Mouse (Mus musculus) CH12.LX (cell line): ENCODE data around the gene Mrps17. TPM values are rescaled to one million over a fixed set of nuclear protein-coding genes. Genes with fewer than 3 reads are reported as not detected.

ENCODE experiments used
- DNase-seq: peaks from one replicate; pipeline ENCODE4 v3.0.0-alpha.2; 2013; ENCODE audit errors: extremely low read depth
- H3K27ac ChIP-seq: 2 replicates; pipeline ENCODE4 v1.5.1; 2012; ENCODE audit warnings: low read depth, mild to moderate bottlenecking, control low read depth, moderate library complexity; ENCODE audit not compliant: insufficient read depth
- H3K27me3 ChIP-seq: replicated peaks from 2 replicates; pipeline ENCODE3; 2012; ENCODE audit warnings: inconsistent platforms
- H3K36me3 ChIP-seq, 2 experiments: replicated peaks in 1 of 2; 2 replicates each; pipeline versions ENCODE3 to v1.6.1; 2012; ENCODE audit warnings: inconsistent platforms in 1 of 2, low read length in 1 of 2, mild to moderate bottlenecking in 1 of 2, mixed read lengths in 1 of 2, moderate library complexity in 1 of 2; ENCODE audit not compliant: control insufficient read depth in 1 of 2, insufficient read depth in 1 of 2
- H3K4me1 ChIP-seq, 2 experiments: 2 replicates each; pipeline ENCODE4 v1.6.1; 2012; ENCODE audit warnings: inconsistent platforms in 1 of 2, moderate library complexity in 1 of 2; ENCODE audit not compliant: insufficient read depth in 2 of 2, control insufficient read depth in 1 of 2
- H3K4me2 ChIP-seq: 2 replicates; pipeline ENCODE4 v1.6.1; 2012; ENCODE audit warnings: low read depth, mild to moderate bottlenecking, control low read depth; ENCODE audit not compliant: poor library complexity, insufficient read depth, severe bottlenecking
- H3K4me3 ChIP-seq, 3 experiments: fragments of 150-350 bp in 1 of 3; sonication (generic) in 1 of 3; replicated peaks in 1 of 3; 2 replicates each; pipeline versions ENCODE3 to v1.5.1; 2011 to 2012; ENCODE audit warnings: low read depth in 2 of 3, low read length in 2 of 3, mild to moderate bottlenecking in 2 of 3, moderate library complexity in 2 of 3, control low read depth in 1 of 3, improper control_type of control experiment in 1 of 3, inconsistent platforms in 1 of 3, mixed read lengths in 1 of 3; ENCODE audit not compliant: poor library complexity in 1 of 3
- H3K79me2 ChIP-seq: replicated peaks from 2 replicates; pipeline ENCODE4 v1.6.1; 2012; ENCODE audit warnings: mild to moderate bottlenecking, moderate library complexity; ENCODE audit not compliant: control insufficient read depth, poor library complexity, insufficient read depth, severe bottlenecking; ENCODE audit errors: extremely low read depth
- H3K9ac ChIP-seq: 2 replicates; pipeline ENCODE4 v1.6.1; 2012; ENCODE audit warnings: low read depth, mild to moderate bottlenecking, control low read depth, moderate library complexity; ENCODE audit not compliant: insufficient read depth
- H3K9me3 ChIP-seq: replicated peaks from 2 replicates; pipeline ENCODE3; 2012; ENCODE audit warnings: low read length, inconsistent platforms, mixed read lengths
- CHD2 ChIP-seq: IDR thresholded peaks from 2 replicates; pipeline ENCODE4 v1.6.1; 2011; ENCODE audit warnings: low read length, improper control_type of control experiment
- ELF1 ChIP-seq: IDR thresholded peaks from 2 replicates; pipeline ENCODE4 v1.6.1; 2014; ENCODE audit warnings: low read depth, mild to moderate bottlenecking, inconsistent platforms, low read length, improper control_type of control experiment
- EP300 ChIP-seq: IDR thresholded peaks from 2 replicates; pipeline ENCODE4 v1.6.1; 2011; ENCODE audit warnings: low read length, improper control_type of control experiment
- ETS1 ChIP-seq: conservative IDR thresholded peaks from 2 replicates; pipeline ENCODE4 v1.6.1; 2012; ENCODE audit warnings: low read depth, mild to moderate bottlenecking, inconsistent platforms, low read length, improper control_type of control experiment, moderate library complexity
- GABPA ChIP-seq: IDR thresholded peaks from 2 replicates; pipeline ENCODE4 v1.6.1; 2012; ENCODE audit warnings: low read depth, low read length, improper control_type of control experiment, inconsistent platforms; ENCODE audit not compliant: insufficient replicate concordance
- IRF4 ChIP-seq: IDR thresholded peaks from 2 replicates; pipeline ENCODE4 v1.6.1; 2014; ENCODE audit warnings: low read depth, mild to moderate bottlenecking, inconsistent platforms, low read length, improper control_type of control experiment
- MAFK ChIP-seq: IDR thresholded peaks from 2 replicates; pipeline ENCODE4 v1.6.1; 2011; ENCODE audit warnings: low read length, improper control_type of control experiment; ENCODE audit not compliant: insufficient replicate concordance
- NRF1 ChIP-seq: IDR thresholded peaks from 2 replicates; pipeline ENCODE4 v1.6.1; 2014; ENCODE audit warnings: low read depth, mild to moderate bottlenecking, inconsistent platforms, low read length, improper control_type of control experiment, moderate library complexity
- POLR2A ChIP-seq: IDR thresholded peaks from 2 replicates; pipeline ENCODE4 v1.6.1; 2011; ENCODE audit warnings: low read depth, mild to moderate bottlenecking, improper control_type of control experiment, low read length
- RCOR1 ChIP-seq: conservative IDR thresholded peaks from 2 replicates; pipeline ENCODE4 v1.6.1; 2012; ENCODE audit warnings: low read depth, mild to moderate bottlenecking, inconsistent platforms, low read length, improper control_type of control experiment
- SMC3 ChIP-seq: IDR thresholded peaks from 2 replicates; pipeline ENCODE4 v1.6.1; 2011; ENCODE audit warnings: low read depth, low read length, improper control_type of control experiment
- TBP ChIP-seq: conservative IDR thresholded peaks from 2 replicates; pipeline ENCODE4 v1.6.1; 2011; ENCODE audit warnings: low read depth, low read length, improper control_type of control experiment
- TCF12 ChIP-seq: IDR thresholded peaks from 2 replicates; pipeline ENCODE4 v1.6.1; 2014; ENCODE audit warnings: low read depth, mild to moderate bottlenecking, inconsistent platforms, low read length, improper control_type of control experiment
- ZKSCAN1 ChIP-seq: IDR thresholded peaks from 2 replicates; pipeline ENCODE4 v1.6.1; 2012; ENCODE audit warnings: low read depth, inconsistent platforms, low read length, improper control_type of control experiment, borderline replicate concordance
- ZMIZ1 ChIP-seq: IDR thresholded peaks from 2 replicates; pipeline ENCODE4 v1.6.1; 2012; ENCODE audit warnings: low read depth, mild to moderate bottlenecking, inconsistent platforms, low read length, improper control_type of control experiment
- dilution Hi-C: fragments of 300-500 bp; cut with MboI; formaldehyde crosslinking; loops from 2 replicates; pipeline ENCODE4 v1.14.3; 2020; ENCODE audit warnings: low sequenced_read_pairs; ENCODE audit not compliant: extremely low pct_unique_long_range_greater_than_20kb, extremely low pct_ligation_motif_present
- in situ Hi-C: fragments of 300-500 bp; cut with MboI; formaldehyde crosslinking; loops from 3 replicates; pipeline ENCODE4 v1.14.3; 2019; ENCODE audit warnings: low sequenced_read_pairs, low pct_ligation_motif_present, low pct_unique_long_range_greater_than_20kb, mixed read lengths
- polyA plus RNA-seq: library from polyadenylated mRNA; unstranded; fragments of >175 nt; gene quantifications from 2 replicates; pipeline ENCODE4 v1.2.1, GENCODE M21; 2012; ENCODE audit warnings: low read depth; ENCODE audit not compliant: insufficient read length
- total RNA-seq, 2 experiments: library from RNA; depleted of rRNA; stranded (reverse); fragments of 300-350 nt in 1 of 2; fragments of >200 nt in 1 of 2; gene quantifications; 2 replicates each; pipeline ENCODE4 v1.2.3; 2012 to 2014

The Mrps17 gene
- total and polyA plus RNA-seq, 3 experiments, result 119 to 156 (median 136) TPM

DNA sequence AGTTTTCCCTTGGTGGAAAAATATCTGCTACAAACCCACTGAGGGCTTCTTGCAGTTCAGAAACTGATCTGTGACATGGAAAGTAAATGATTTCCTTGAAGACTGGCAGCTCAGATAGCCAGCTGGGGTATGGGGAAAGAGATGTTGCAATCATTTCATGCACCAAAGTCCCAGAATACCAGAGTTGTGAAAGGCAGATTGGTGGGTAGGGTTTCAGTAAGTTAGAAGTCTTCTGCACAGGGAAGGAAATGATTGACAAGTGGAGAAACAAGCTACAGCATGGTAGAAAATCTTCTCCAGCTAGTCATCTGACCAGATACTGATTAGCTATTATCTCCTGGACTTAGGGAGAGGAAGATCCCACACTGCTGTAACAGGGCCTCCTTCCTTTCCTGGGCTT is 11.9 kb upstream of the Mrps17 start:
- Histone ChIP-seq H3K4me2 (no peak overlapping the region), H3K4me1 (no peaks in the 10 kb centered on the region), H3K36me3 (no peaks in the 10 kb centered on the region), H3K4me3 (no peak overlapping the region), H3K79me2 (no peaks in the 10 kb centered on the region), H3K27me3 (peaks cover 68% of the 10 kb centered on the region), H3K27ac (no peak overlapping the region), H3K9ac (no peak overlapping the region), H3K9me3 (peaks cover 3% of the 10 kb centered on the region)
- TF ChIP-seq EP300, result no peak
- no peak for TF ChIP-seq MAFK
- no peak for TF ChIP-seq IRF4
- no peak for TF ChIP-seq RCOR1
- no peak for TF ChIP-seq SMC3
- TF ChIP-seq POLR2A, result no peak
- TF ChIP-seq GABPA, result no peak
- TF ChIP-seq CHD2, result no peak
- dilution Hi-C loops, result no loop called here
- in situ Hi-C loops, result no loop called here
- DNase-seq, result no peak

DNA sequence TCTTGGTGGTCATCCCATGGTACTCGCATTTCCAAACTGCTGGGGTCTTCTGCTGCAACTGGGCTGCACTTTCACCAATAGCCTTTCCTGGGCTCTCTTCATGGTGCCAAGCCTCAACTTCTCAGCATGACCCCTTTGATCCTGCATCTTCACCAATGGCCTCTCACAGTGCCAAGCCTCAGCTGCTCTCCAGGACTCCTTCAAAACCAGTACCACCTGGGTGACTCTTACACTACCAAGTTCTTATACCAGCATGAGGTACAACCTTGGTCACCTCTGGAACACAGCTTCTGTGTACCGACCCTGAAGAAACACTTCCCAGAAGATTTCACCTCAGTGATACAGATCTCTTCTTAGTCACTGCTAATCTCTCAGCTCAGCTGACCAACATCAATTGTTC is 6.9 kb upstream of the Mrps17 start, which contains the start of gene Sept14:
TSS of gene Sept14 (minus strand) at position 101 of the 400 bp plus-strand sequence.
- no peak within 1 kb of the TSS for H3K4me2 ChIP-seq
- no peak within 1 kb of the TSS for H3K4me3 ChIP-seq
- H3K27ac ChIP-seq, result no peak within 1 kb of the TSS
- peaks cover 75% of the 10 kb centered on the region for H3K27me3 ChIP-seq
- in situ Hi-C loops, result no loop called here
- DNase-seq, result no peak
- dilution Hi-C loops, result no loop called here
- no peaks in the 10 kb centered on the region for H3K4me1 ChIP-seq
- TF ChIP-seq ELF1 (no peak), RCOR1 (no peak), SMC3 (no peak), TBP (no peak), TCF12 (no peak), ETS1 (no peak), ZKSCAN1 (no peak), MAFK (no peak), ZMIZ1 (no peak), NRF1 (no peak)
- H3K79me2 ChIP-seq, result no peaks in the 10 kb centered on the region
- peaks cover 3% of the 10 kb centered on the region for H3K9me3 ChIP-seq
- H3K9ac ChIP-seq, result no peak within 1 kb of the TSS
- no peaks in the 10 kb centered on the region for H3K36me3 ChIP-seq
